Mouse (Mus musculus) kidney, embryonic 16.5 days (tissue): ENCODE data around the gene Gm38394. TPM values are rescaled to one million over a fixed set of nuclear protein-coding genes. Genes with fewer than 3 reads are reported as not detected.

Source experiments
- ATAC-seq: fragments of 200-750 bp; cut with Nextera tagmentation; 2 replicates; pipeline ENCODE4 v1.8.0; 2017; ENCODE audit warnings: moderate TSS enrichment; ENCODE audit not compliant: low FRiP score, low TSS enrichment
- H3K27ac ChIP-seq: fragments of 300-500 bp; sonication (generic); 2 replicates; pipeline ENCODE4 v1.5.1; 2014; ENCODE audit warnings: low read length
- H3K27me3 ChIP-seq: fragments of 300-500 bp; sonication (generic); 2 replicates; pipeline ENCODE4 v1.6.1; 2014; ENCODE audit warnings: low read length, control low read depth, mixed read lengths; ENCODE audit not compliant: insufficient read depth
- H3K36me3 ChIP-seq: fragments of 300-500 bp; sonication (generic); 2 replicates; pipeline ENCODE4 v1.6.1; 2014; ENCODE audit warnings: low read length, control low read depth, mixed read lengths; ENCODE audit not compliant: insufficient read depth
- H3K4me1 ChIP-seq: fragments of 300-500 bp; sonication (generic); 2 replicates; pipeline ENCODE4 v1.6.1; 2014; ENCODE audit warnings: low read length, control low read depth, mixed read lengths; ENCODE audit not compliant: insufficient read depth
- H3K4me2 ChIP-seq: fragments of 300-500 bp; sonication (generic); replicated peaks from 2 replicates; pipeline ENCODE4 v1.6.1; 2014; ENCODE audit warnings: low read depth, low read length
- H3K4me3 ChIP-seq: fragments of 300-500 bp; sonication (generic); 2 replicates; pipeline ENCODE4 v1.5.1; 2014; ENCODE audit warnings: mild to moderate bottlenecking, low read length
- H3K9ac ChIP-seq: fragments of 300-500 bp; sonication (generic); replicated peaks from 2 replicates; pipeline ENCODE4 v1.6.1; 2014; ENCODE audit warnings: low read length
- H3K9me3 ChIP-seq: fragments of 300-500 bp; sonication (generic); 2 replicates; pipeline ENCODE4 v1.6.1; 2016; ENCODE audit warnings: low read length, control low read depth
- WGBS: fragments of 180-500 bp; shearing (Covaris S2); extraction: QIAGEN DNeasy Blood & Tissue Kit; methylation state at CpG from one replicate; pipeline ENCODE4 v1.1.7; 2014; 5-methylcytosine and 5-hydroxymethylcytosine counted together
- polyA plus RNA-seq: library from polyadenylated mRNA; unstranded; fragments of >200 nt; fragmentation: Nextera tagmentation; extraction: Ambion mirVana; gene quantifications from 2 replicates; pipeline ENCODE4 v1.2.1, GENCODE M21; 2015

Gm38394 gene
- polyA plus RNA-seq, 1 experiment from 2014 or later = 4.1 TPM

DNA sequence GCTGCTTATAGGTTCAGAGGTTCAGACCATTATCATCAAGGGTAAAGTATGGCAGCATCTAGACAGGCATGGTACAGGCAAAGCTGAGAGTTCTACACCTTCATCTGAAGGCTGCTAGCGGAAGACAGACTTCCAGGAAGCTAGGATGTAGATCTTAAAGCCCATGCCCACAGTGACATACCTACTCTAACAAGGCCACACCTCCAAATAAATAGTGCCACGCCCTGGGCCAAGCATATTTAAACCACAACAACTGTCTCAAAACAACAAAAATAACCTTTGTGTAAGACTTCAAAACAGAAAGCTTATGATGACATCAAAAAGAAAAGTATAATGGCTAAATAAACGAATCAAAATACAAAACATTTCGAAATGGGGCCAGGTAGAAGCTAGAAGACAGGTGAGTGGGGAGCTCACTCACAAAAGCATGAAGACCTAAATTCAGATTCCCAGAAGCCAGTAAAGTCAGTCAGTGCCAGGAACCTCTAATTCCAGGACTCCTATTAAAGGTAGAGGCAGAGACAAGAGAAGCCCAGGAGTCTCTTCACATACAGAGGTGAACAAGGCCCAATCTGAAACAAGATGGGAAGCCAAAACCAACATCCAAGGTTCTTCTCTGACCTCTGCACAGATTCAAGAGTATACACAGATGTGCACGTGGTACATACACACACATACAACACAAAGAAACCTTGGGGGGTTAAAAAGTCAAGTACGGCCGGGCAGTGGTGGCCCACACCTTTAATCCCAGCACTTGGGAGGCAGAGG, 10.6 kb downstream of the Gm38394 start:
- H3K27ac ChIP-seq = no peak overlapping the region
- peaks cover 13% of the 10 kb centered on the region for H3K36me3 ChIP-seq
- no peaks in the 10 kb centered on the region for H3K27me3 ChIP-seq
- H3K4me2 ChIP-seq = no peak overlapping the region
- no peak overlapping the region for H3K9ac ChIP-seq
- no peak for ATAC-seq
- peaks cover 2% of the 10 kb centered on the region; the same call in 1 of the 2 replicates for H3K4me1 ChIP-seq
- H3K9me3 ChIP-seq = no peaks in the 10 kb centered on the region
- H3K4me3 ChIP-seq = no peak overlapping the region
- WGBS = 92% methylated on average over 7 of the region's 7 CpGs

DNA sequence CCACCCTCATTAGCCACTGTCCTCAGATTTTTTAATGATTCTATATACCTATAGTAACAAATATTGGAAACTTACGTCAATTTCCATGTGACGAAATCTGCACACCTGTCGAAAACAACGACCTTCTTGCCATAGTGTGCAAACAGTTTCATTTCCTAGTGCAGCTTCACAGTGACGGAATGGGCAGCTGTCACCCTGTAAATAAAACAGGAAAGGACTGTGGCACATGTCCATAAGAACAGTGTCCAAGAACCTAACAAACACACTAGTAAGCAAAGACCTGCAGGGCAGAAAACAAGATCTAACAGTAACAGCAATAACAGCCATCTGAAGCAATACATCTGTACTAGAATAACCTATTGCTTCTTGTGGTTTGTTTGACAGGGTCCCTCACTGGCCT, 15.5 kb downstream of the Gm38394 start:
- 94% methylated on average over 5 of the region's 5 CpGs for WGBS
- H3K4me1 ChIP-seq = no peaks in the 10 kb centered on the region
- H3K36me3 ChIP-seq = peaks cover 51% of the 10 kb centered on the region
- no peaks in the 10 kb centered on the region for H3K27me3 ChIP-seq
- no peak for ATAC-seq
- no peaks in the 10 kb centered on the region for H3K9me3 ChIP-seq
- no peak overlapping the region for H3K9ac ChIP-seq
- H3K4me2 ChIP-seq = no peak overlapping the region
- no peak overlapping the region for H3K4me3 ChIP-seq
- H3K27ac ChIP-seq = no peak overlapping the region

DNA sequence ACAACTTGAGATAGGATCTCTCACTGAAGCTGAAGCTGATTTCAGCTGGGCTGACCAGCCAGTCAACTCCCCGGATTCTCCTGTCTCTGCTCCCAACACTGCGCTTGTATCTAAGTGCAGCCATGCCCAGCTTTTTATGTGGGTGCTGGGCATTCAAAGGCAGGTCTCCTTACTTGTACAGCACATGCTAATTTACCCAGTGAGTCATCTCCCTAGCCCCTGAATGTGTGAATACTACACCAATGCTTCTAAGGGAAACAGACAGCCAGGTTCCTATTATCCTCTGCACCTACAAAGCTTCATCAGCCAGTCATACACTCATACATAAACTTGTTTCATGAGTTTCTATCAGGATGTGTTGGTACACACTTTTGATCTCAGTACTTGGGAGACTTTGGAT, 20.0 kb downstream of the Gm38394 start:
- no peak overlapping the region for H3K9ac ChIP-seq
- H3K4me1 ChIP-seq = no peaks in the 10 kb centered on the region
- no peak overlapping the region for H3K27ac ChIP-seq
- WGBS = 87% methylated on average over 2 of the region's 2 CpGs
- H3K9me3 ChIP-seq = no peaks in the 10 kb centered on the region
- no peak overlapping the region for H3K4me3 ChIP-seq
- no peaks in the 10 kb centered on the region for H3K27me3 ChIP-seq
- H3K36me3 ChIP-seq = peaks cover 86% of the 10 kb centered on the region
- H3K4me2 ChIP-seq = no peak overlapping the region
- no peak for ATAC-seq

DNA sequence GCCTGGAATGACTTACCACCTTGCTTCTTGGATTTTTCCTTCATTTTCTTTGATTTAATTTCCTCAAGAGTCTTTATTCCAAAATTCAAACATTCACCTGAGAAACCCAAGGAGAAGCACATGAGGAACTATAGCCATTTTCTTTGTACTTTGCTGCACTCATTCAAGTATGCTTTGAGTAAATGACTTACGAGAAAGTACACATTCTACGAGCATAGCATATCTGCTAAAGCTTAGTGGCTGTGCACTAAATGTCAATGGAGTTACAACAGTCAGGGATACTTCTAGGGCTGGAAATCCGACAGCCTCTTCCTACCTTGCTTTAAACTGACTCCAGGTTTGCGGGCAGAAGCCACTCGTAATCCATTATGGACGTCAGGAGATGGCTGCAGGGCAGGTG, 22.6 kb downstream of the Gm38394 start:
- 89% methylated on average over 6 of the region's 6 CpGs for WGBS
- Histone ChIP-seq H3K4me2 (no peak overlapping the region), H3K36me3 (peaks cover 89% of the 10 kb centered on the region), H3K4me1 (no peaks in the 10 kb centered on the region), H3K9ac (no peak overlapping the region), H3K27ac (no peak overlapping the region), H3K27me3 (no peaks in the 10 kb centered on the region), H3K4me3 (no peak overlapping the region), H3K9me3 (no peaks in the 10 kb centered on the region)
- no peak for ATAC-seq

DNA sequence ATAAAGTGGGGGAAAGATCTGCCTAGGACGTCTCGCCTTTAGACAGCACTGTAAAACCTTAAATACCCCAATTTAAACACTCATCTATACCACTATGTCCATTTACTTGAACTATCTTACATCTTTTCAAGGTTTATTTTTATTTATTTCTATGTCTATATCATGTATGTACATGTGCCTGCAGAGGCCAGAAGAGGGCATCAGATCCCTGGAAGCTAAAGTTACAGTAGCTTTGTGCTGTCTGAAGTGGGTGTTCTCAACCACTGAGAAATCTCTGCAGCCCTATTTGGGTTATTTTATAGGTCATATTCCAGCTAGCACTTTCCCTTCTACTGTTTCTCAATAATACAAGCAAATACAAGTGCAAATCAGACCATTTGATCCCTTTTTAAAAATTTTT, 28.9 kb downstream of the Gm38394 start:
- 81% methylated on average over 2 of the region's 2 CpGs for WGBS
- Histone ChIP-seq H3K4me3 (no peak overlapping the region), H3K27me3 (no peaks in the 10 kb centered on the region), H3K9me3 (no peaks in the 10 kb centered on the region), H3K4me1 (no peaks in the 10 kb centered on the region), H3K36me3 (peaks cover 81% of the 10 kb centered on the region), H3K4me2 (no peak overlapping the region), H3K9ac (no peak overlapping the region), H3K27ac (no peak overlapping the region)
- ATAC-seq = no peak

DNA sequence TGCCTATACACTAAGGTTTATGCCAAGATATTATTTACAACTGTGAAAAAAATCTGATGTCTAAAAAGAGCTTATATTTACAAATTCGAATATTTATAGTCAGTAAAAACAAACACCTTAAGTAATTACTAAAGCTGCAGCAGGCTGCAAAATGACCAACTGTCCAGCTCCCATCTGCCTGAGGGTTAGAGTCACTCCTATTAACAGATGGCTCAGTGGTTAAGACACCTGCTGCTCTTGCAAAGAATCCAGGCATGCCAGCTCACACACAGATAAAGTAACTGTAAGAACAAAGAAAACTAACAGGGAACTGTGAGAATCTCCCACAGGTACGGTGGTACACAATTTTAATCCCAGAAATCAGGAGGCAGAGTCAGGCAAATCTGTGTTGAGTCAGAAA, 36.1 kb downstream of the Gm38394 start:
- no peak overlapping the region for H3K4me3 ChIP-seq
- H3K27me3 ChIP-seq = no peaks in the 10 kb centered on the region
- ATAC-seq = no peak
- no peak overlapping the region for H3K4me2 ChIP-seq
- 78% methylated on average over 2 of the region's 2 CpGs for WGBS
- H3K9ac ChIP-seq = no peak overlapping the region
- no peak overlapping the region for H3K27ac ChIP-seq
- H3K36me3 ChIP-seq = peaks cover 75% of the 10 kb centered on the region
- H3K4me1 ChIP-seq = no peaks in the 10 kb centered on the region
- H3K9me3 ChIP-seq = no peaks in the 10 kb centered on the region

DNA sequence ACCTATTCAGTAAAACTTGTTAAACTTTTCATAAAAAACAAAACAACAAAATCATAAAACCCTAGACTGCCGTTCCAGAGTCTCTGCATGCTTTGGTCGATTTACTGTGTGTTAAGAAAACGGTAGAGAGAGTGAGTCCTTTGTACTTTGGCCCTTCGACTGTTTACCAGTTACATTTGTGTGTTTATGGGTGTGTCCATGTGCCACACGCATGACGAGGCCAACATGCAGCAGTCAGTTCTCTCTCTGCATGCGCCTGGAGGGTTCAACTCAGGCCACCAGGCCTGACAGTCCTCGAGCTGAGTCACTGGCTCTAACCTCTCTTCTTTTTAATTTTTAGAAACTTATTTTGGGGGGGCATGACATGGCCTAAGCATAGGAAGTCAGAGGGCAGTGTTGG, 42.8 kb downstream of the Gm38394 start:
- Histone ChIP-seq H3K36me3 (peaks cover 33% of the 10 kb centered on the region), H3K27me3 (no peaks in the 10 kb centered on the region), H3K4me3 (no peak overlapping the region), H3K4me1 (no peaks in the 10 kb centered on the region), H3K9ac (no peak overlapping the region), H3K27ac (no peak overlapping the region), H3K9me3 (no peaks in the 10 kb centered on the region), H3K4me2 (no peak overlapping the region)
- WGBS = 77% methylated on average over 8 of the region's 8 CpGs
- no peak for ATAC-seq

DNA sequence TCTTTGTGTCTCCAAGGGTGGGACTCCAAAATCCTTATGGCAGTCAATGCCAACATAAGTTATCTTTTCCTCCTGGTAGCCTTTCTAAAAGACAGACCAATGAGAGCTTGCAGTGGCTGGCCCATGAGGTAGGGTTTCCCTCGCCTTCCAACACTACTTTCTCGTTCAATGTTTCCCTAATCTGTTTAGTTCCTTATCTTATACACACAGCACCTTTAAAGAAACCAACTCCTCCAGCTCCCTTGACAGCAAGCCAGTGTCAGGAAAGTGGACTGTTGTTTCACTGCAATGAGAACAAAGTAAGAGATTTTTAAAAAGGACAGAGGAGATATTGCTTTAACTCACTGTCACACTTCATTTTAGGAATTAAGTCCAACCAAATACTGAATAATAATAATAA, 43.2 kb downstream of the Gm38394 start:
- H3K27ac ChIP-seq = no peak overlapping the region
- no peak overlapping the region for H3K4me2 ChIP-seq
- ATAC-seq = no peak
- no peak overlapping the region for H3K9ac ChIP-seq
- H3K36me3 ChIP-seq = peaks cover 30% of the 10 kb centered on the region
- WGBS = 75% methylated on average over 2 of the region's 2 CpGs
- no peaks in the 10 kb centered on the region for H3K4me1 ChIP-seq
- no peaks in the 10 kb centered on the region for H3K27me3 ChIP-seq
- no peaks in the 10 kb centered on the region for H3K9me3 ChIP-seq
- H3K4me3 ChIP-seq = no peak overlapping the region

DNA sequence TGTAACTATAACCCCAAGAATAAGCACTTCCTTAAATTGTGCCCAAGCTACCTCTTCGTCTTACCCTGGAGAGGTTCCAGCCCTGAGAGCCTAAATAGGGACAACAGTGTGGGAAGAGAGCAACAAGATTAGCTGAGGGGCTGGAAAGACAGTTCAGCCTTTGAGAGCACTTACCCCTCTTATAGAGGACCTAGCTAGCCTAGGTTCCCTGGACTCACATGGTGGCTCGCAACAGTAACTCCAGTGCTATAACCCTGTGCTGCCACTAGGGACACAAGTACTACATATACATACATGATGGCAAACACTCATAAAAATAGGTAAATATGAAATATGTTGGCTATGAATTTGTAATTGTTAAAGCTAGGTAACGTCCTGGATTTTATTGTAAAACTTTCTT, 47.3 kb downstream of the Gm38394 start:
- no peak for ATAC-seq
- Histone ChIP-seq H3K27me3 (no peaks in the 10 kb centered on the region), H3K36me3 (peaks cover 5% of the 10 kb centered on the region; the same call in 1 of the 2 replicates), H3K4me1 (peaks cover 7% of the 10 kb centered on the region; the same call in 1 of the 2 replicates), H3K4me3 (no peak overlapping the region), H3K27ac (no peak overlapping the region), H3K4me2 (no peak overlapping the region), H3K9me3 (no peaks in the 10 kb centered on the region), H3K9ac (no peak overlapping the region)
- WGBS = 89% methylated on average over 3 of the region's 3 CpGs

DNA sequence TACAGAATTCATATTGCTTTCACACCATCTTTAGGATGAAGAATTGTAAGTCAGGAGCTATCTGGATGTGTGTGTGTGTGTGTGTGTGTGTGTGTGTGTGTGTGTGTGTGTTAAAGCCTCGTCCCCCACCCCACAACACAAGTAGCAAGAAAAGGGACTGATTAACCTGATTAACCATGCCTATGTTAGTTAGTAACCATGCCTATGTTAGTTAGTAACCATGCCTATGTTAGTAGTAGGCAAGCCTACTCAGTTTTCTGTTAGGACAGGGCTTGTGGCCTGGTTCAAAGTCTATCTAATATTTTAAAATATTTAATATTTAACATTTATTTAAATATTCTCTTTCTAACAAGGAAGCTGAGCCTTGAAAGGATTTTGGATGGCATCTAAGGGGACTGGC, 49.7 kb downstream of the Gm38394 start:
- WGBS = 83% methylated on average over 1 of the region's 1 CpGs

More for the DNA sequence above, 49.7 kb downstream of the Gm38394 start:
- no peaks in the 10 kb centered on the region for H3K9me3 ChIP-seq
- no peak overlapping the region for H3K4me3 ChIP-seq
- no peak for ATAC-seq
- H3K4me2 ChIP-seq = no peak overlapping the region
- H3K36me3 ChIP-seq = peaks cover 22% of the 10 kb centered on the region
- H3K27ac ChIP-seq = no peak overlapping the region
- no peak overlapping the region for H3K9ac ChIP-seq
- no peaks in the 10 kb centered on the region for H3K27me3 ChIP-seq
- H3K4me1 ChIP-seq = peaks cover 9% of the 10 kb centered on the region; the same call in 1 of the 2 replicates
